Mouse (Mus musculus) lung, postnatal 36 days (tissue): ENCODE data around the gene Tril.

Source experiments
- DNase-seq: peaks from one replicate; pipeline ENCODE4 v3.0.0; 2022; ENCODE audit warnings: mixed read lengths

The Tril gene

GRCm38 (mm10) chr6:53806021-53806420 lies 14.6 kb downstream of the Tril start:
- DNase-seq: peak; percentile 15

GRCm38 (mm10) chr6:53804145-53804544 lies 16.5 kb downstream of the Tril start:
- DNase-seq: no peak

GRCm38 (mm10) chr6:53803551-53803950 lies 17.1 kb downstream of the Tril start:
- DNase-seq: no peak

GRCm38 (mm10) chr6:53801893-53802286 lies 18.7 kb downstream of the Tril start:
- peak; percentile 56 for DNase-seq

GRCm38 (mm10) chr6:53801269-53801892 lies 19.2 kb downstream of the Tril start:
- DNase-seq: no peak

GRCm38 (mm10) chr6:53798865-53799264 lies 21.8 kb downstream of the Tril start:
- no peak for DNase-seq

GRCm38 (mm10) chr6:53796835-53797234 lies 23.8 kb downstream of the Tril start:
- no peak for DNase-seq

GRCm38 (mm10) chr6:53795788-53796187 lies 24.8 kb downstream of the Tril start:
- DNase-seq: peak; percentile 72

GRCm38 (mm10) chr6:53795078-53795477 lies 25.6 kb downstream of the Tril start:
- no peak for DNase-seq

GRCm38 (mm10) chr6:53794323-53794971 lies 26.2 kb downstream of the Tril start:
- DNase-seq: peak; percentile 92

- peak; percentile 77 for DNase-seq
These were observed 37.6 kb downstream of the Tril start for GRCm38 (mm10) chr6:53782880-53783539.

GRCm38 (mm10) chr6:53782273-53782672 lies 38.4 kb downstream of the Tril start:
- no peak for DNase-seq

GRCm38 (mm10) chr6:53781171-53781570 lies 39.5 kb downstream of the Tril start:
- DNase-seq: peak; percentile 53

GRCm38 (mm10) chr6:53780008-53780407 lies 40.6 kb downstream of the Tril start:
- DNase-seq: no peak

GRCm38 (mm10) chr6:53779526-53779925 lies 41.1 kb downstream of the Tril start:
- no peak for DNase-seq

- DNase-seq: peak; percentile 33
These were observed 42.1 kb downstream of the Tril start for GRCm38 (mm10) chr6:53778424-53778955.

GRCm38 (mm10) chr6:53768275-53768674 lies 52.4 kb downstream of the Tril start:
- no peak for DNase-seq

- no peak for DNase-seq
These were observed 54.3 kb downstream of the Tril start for GRCm38 (mm10) chr6:53766243-53766915.

GRCm38 (mm10) chr6:53765731-53766130 lies 54.9 kb downstream of the Tril start:
- no peak for DNase-seq
